Mouse (Mus musculus): ENCODE results near the gene Rnf31. TPM values are rescaled to one million over a fixed set of nuclear protein-coding genes. Genes with fewer than 3 reads are reported as not detected.
A peak's percentile ranks its signal among the peaks of the same experiment; 100 is the strongest.

Gene Rnf31
- polyA plus RNA-seq, 1 experiment from 2014 or later: 19.8 TPM

- H3K9me3 ChIP-seq (ENCODE audit: control insufficient read depth, low read length): no peaks in the 10 kb centered on the region
- H3K4me1 ChIP-seq (ENCODE audit: control insufficient read depth, insufficient read depth, low read length): peaks cover 12% of the 10 kb centered on the region
- H3K4me2 ChIP-seq (ENCODE audit: low read depth, low read length): no peak overlapping the region
- H3K36me3 ChIP-seq (ENCODE audit: control insufficient read depth, insufficient read depth, low read length): peaks cover 29% of the 10 kb centered on the region
- H3K27ac ChIP-seq (ENCODE audit: low read length): no peak overlapping the region
- no peak for ATAC-seq
- no peak overlapping the region for H3K9ac ChIP-seq (ENCODE audit: low read depth, low read length)
- no peak overlapping the region for H3K4me3 ChIP-seq (ENCODE audit: low read length)
- H3K27me3 ChIP-seq (replicated peaks; ENCODE audit: control insufficient read depth, insufficient read depth, low read length): no peaks in the 10 kb centered on the region
- WGBS: 81% methylated on average over 13 of the region's 13 CpGs
Measured at GRCm38 (mm10) chr14:55596036-55596690, 4.7 kb downstream of the Rnf31 start.

- Histone ChIP-seq H3K4me3 (ENCODE audit: low read length) (no peak overlapping the region), H3K4me1 (ENCODE audit: control insufficient read depth, insufficient read depth, low read length) (peaks cover 4% of the 10 kb centered on the region; the same call in 1 of the 2 replicates), H3K36me3 (ENCODE audit: control insufficient read depth, insufficient read depth, low read length) (peaks cover 33% of the 10 kb centered on the region), H3K4me2 (ENCODE audit: low read depth, low read length) (no peak overlapping the region), H3K27ac (ENCODE audit: low read length) (no peak overlapping the region), H3K27me3 (replicated peaks; ENCODE audit: control insufficient read depth, insufficient read depth, low read length) (no peaks in the 10 kb centered on the region), H3K9me3 (ENCODE audit: control insufficient read depth, low read length) (no peaks in the 10 kb centered on the region), H3K9ac (ENCODE audit: low read depth, low read length) (no peak overlapping the region)
- WGBS: 94% methylated on average over 21 of the region's 21 CpGs
- no peak for ATAC-seq
Measured at GRCm38 (mm10) chr14:55598521-55599390, 7.2 kb downstream of the Rnf31 start.

GRCm38 (mm10) chr14:55603271-55603632 lies 11.7 kb downstream of the Rnf31 start, which contains the start of gene Irf9:
Gene Irf9, plus strand, starts transcription at chr14:55603571.
- no peak for ATAC-seq
- 81% methylated on average over 7 of the region's 7 CpGs for WGBS
- H3K27ac ChIP-seq (ENCODE audit: low read length): peak within 1 kb of the TSS; percentile 84
- H3K27me3 ChIP-seq (replicated peaks; ENCODE audit: control insufficient read depth, insufficient read depth, low read length): no peaks in the 10 kb centered on the region
- H3K4me3 ChIP-seq (ENCODE audit: low read length): peak within 1 kb of the TSS; percentile 48
- peak within 1 kb of the TSS; percentile 64 for H3K4me2 ChIP-seq (ENCODE audit: low read depth, low read length)
- H3K4me1 ChIP-seq (ENCODE audit: control insufficient read depth, insufficient read depth, low read length): peaks cover 8% of the 10 kb centered on the region; the same call in 1 of the 2 replicates
- no peaks in the 10 kb centered on the region for H3K9me3 ChIP-seq (ENCODE audit: control insufficient read depth, low read length)
- peaks cover 27% of the 10 kb centered on the region for H3K36me3 ChIP-seq (ENCODE audit: control insufficient read depth, insufficient read depth, low read length)
- H3K9ac ChIP-seq (ENCODE audit: low read depth, low read length): peak within 1 kb of the TSS; percentile 70

- no peaks in the 10 kb centered on the region for H3K9me3 ChIP-seq (ENCODE audit: control insufficient read depth, low read length)
- H3K27ac ChIP-seq (ENCODE audit: low read length): peak overlapping the region; percentile 84
- peak; percentile 95 for ATAC-seq
- H3K4me3 ChIP-seq (ENCODE audit: low read length): peak overlapping the region; percentile 48
- peak overlapping the region; percentile 70 for H3K9ac ChIP-seq (ENCODE audit: low read depth, low read length)
- H3K27me3 ChIP-seq (replicated peaks; ENCODE audit: control insufficient read depth, insufficient read depth, low read length): no peaks in the 10 kb centered on the region
- H3K4me2 ChIP-seq (ENCODE audit: low read depth, low read length): peak overlapping the region; percentile 64
- H3K4me1 ChIP-seq (ENCODE audit: control insufficient read depth, insufficient read depth, low read length): peaks cover 8% of the 10 kb centered on the region; the same call in 1 of the 2 replicates
- H3K36me3 ChIP-seq (ENCODE audit: control insufficient read depth, insufficient read depth, low read length): peaks cover 27% of the 10 kb centered on the region
- WGBS: 13% methylated on average over 19 of the region's 19 CpGs
Measured at GRCm38 (mm10) chr14:55603633-55604576, 12.4 kb downstream of the Rnf31 start.

- Histone ChIP-seq H3K36me3 (ENCODE audit: control insufficient read depth, insufficient read depth, low read length) (peaks cover 21% of the 10 kb centered on the region), H3K4me2 (ENCODE audit: low read depth, low read length) (0 out of 2 replicates have a peak overlapping the region, but pooled peaks have one; percentile 17), H3K27me3 (replicated peaks; ENCODE audit: control insufficient read depth, insufficient read depth, low read length) (no peaks in the 10 kb centered on the region), H3K4me1 (ENCODE audit: control insufficient read depth, insufficient read depth, low read length) (peaks cover 8% of the 10 kb centered on the region; the same call in 1 of the 2 replicates), H3K9ac (ENCODE audit: low read depth, low read length) (no peak overlapping the region), H3K9me3 (ENCODE audit: control insufficient read depth, low read length) (no peaks in the 10 kb centered on the region), H3K27ac (ENCODE audit: low read length) (no peak overlapping the region), H3K4me3 (ENCODE audit: low read length) (0 out of 2 replicates have a peak overlapping the region, but pooled peaks have one; percentile 0)
- whole genome bisulfite sequencing: 90% methylated on average over 11 of the region's 11 CpGs
- ATAC-seq: no peak
Measured at GRCm38 (mm10) chr14:55604823-55605222, 13.3 kb downstream of the Rnf31 start.

GRCm38 (mm10) chr14:55605743-55606459 lies 14.4 kb downstream of the Rnf31 start:
- H3K36me3 ChIP-seq (ENCODE audit: control insufficient read depth, insufficient read depth, low read length): peaks cover 15% of the 10 kb centered on the region
- H3K4me3 ChIP-seq (ENCODE audit: low read length): no peak overlapping the region
- H3K9me3 ChIP-seq (ENCODE audit: control insufficient read depth, low read length): no peaks in the 10 kb centered on the region
- H3K27me3 ChIP-seq (replicated peaks; ENCODE audit: control insufficient read depth, insufficient read depth, low read length): no peaks in the 10 kb centered on the region
- no peak overlapping the region for H3K9ac ChIP-seq (ENCODE audit: low read depth, low read length)
- no peak overlapping the region for H3K4me2 ChIP-seq (ENCODE audit: low read depth, low read length)
- peaks cover 8% of the 10 kb centered on the region; the same call in 1 of the 2 replicates for H3K4me1 ChIP-seq (ENCODE audit: control insufficient read depth, insufficient read depth, low read length)
- WGBS: 94% methylated on average over 16 of the region's 16 CpGs
- H3K27ac ChIP-seq (ENCODE audit: low read length): no peak overlapping the region
- ATAC-seq: no peak

- H3K9ac ChIP-seq (ENCODE audit: low read depth, low read length): no peak overlapping the region
- WGBS: 96% methylated on average over 6 of the region's 6 CpGs
- H3K27me3 ChIP-seq (replicated peaks; ENCODE audit: control insufficient read depth, insufficient read depth, low read length): no peaks in the 10 kb centered on the region
- no peaks in the 10 kb centered on the region for H3K9me3 ChIP-seq (ENCODE audit: control insufficient read depth, low read length)
- no peak overlapping the region for H3K4me2 ChIP-seq (ENCODE audit: low read depth, low read length)
- H3K36me3 ChIP-seq (ENCODE audit: control insufficient read depth, insufficient read depth, low read length): peaks cover 10% of the 10 kb centered on the region
- no peak overlapping the region for H3K4me3 ChIP-seq (ENCODE audit: low read length)
- H3K27ac ChIP-seq (ENCODE audit: low read length): no peak overlapping the region
- peaks cover 8% of the 10 kb centered on the region; the same call in 1 of the 2 replicates for H3K4me1 ChIP-seq (ENCODE audit: control insufficient read depth, insufficient read depth, low read length)
- ATAC-seq: no peak
Measured at GRCm38 (mm10) chr14:55608339-55608738, 16.8 kb downstream of the Rnf31 start.

GRCm38 (mm10) chr14:55613346-55613745 lies 21.8 kb downstream of the Rnf31 start:
- H3K4me1 ChIP-seq (ENCODE audit: control insufficient read depth, insufficient read depth, low read length): peaks cover 3% of the 10 kb centered on the region; the same call in 1 of the 2 replicates
- no peak overlapping the region for H3K9ac ChIP-seq (ENCODE audit: low read depth, low read length)
- H3K27me3 ChIP-seq (replicated peaks; ENCODE audit: control insufficient read depth, insufficient read depth, low read length): no peaks in the 10 kb centered on the region
- no peak overlapping the region for H3K4me2 ChIP-seq (ENCODE audit: low read depth, low read length)
- WGBS: 70% methylated on average over 6 of the region's 6 CpGs
- peaks cover 5% of the 10 kb centered on the region; the same call in 1 of the 2 replicates for H3K36me3 ChIP-seq (ENCODE audit: control insufficient read depth, insufficient read depth, low read length)
- ATAC-seq: no peak
- H3K9me3 ChIP-seq (ENCODE audit: control insufficient read depth, low read length): no peaks in the 10 kb centered on the region
- no peak overlapping the region for H3K27ac ChIP-seq (ENCODE audit: low read length)
- H3K4me3 ChIP-seq (ENCODE audit: low read length): no peak overlapping the region

All from intestine, embryonic 16.5 days (tissue).